Mouse (Mus musculus) bone marrow, adult 2 months (tissue): ENCODE measurements around the gene Adgra1.

Experiments
- CTCF ChIP-seq: fragments of 200-500 bp; IDR thresholded peaks from 2 replicates; pipeline ENCODE4 v1.5.1; 2011; ENCODE audit warnings: low read length, control low read depth; ENCODE audit not compliant: control insufficient read depth, insufficient read depth
- POLR2A ChIP-seq: fragments of 200-500 bp; IDR thresholded peaks from 2 replicates; pipeline ENCODE4 v1.6.1; 2011; ENCODE audit warnings: low read depth, mild to moderate bottlenecking, control low read depth, low read length, borderline replicate concordance; ENCODE audit not compliant: control insufficient read depth

- TF ChIP-seq CTCF (no peak), POLR2A (no peak)
These were observed 46.6 kb upstream of the Adgra1 start for GRCm38 (mm10) chr7:139787382-139787781.
